Mouse (Mus musculus) layer of hippocampus, adult 2 months (tissue): ENCODE data around the gene Phkg2. TPM values are rescaled to one million over a fixed set of nuclear protein-coding genes. Genes with fewer than 3 reads are reported as not detected.
A peak's percentile ranks its signal among the peaks of the same experiment; 100 is the strongest.

Experiments used
- DNase-seq, 2 experiments: peaks; one replicate each; pipeline ENCODE4 v3.0.0; 2022; ENCODE audit warnings: low spot score in 2 of 2
- H3K27ac ChIP-seq: fragments of 200-600 bp; 2 replicates; pipeline ENCODE4 v1.8.1; 2022
- H3K4me3 ChIP-seq: fragments of 200-600 bp; 2 replicates; pipeline ENCODE4 v1.8.1; 2022; ENCODE audit warnings: mild to moderate bottlenecking
- CTCF ChIP-seq: fragments of 200-600 bp; conservative IDR thresholded peaks from 2 replicates; pipeline ENCODE4 v1.8.1; 2022; ENCODE audit warnings: antibody characterized with exemption, mild to moderate bottlenecking, moderate library complexity
- long read RNA-seq, 2 experiments: library from polyadenylated mRNA; stranded (forward); transcript quantifications; one replicate each; pipeline ENCODE4 v2.0.0; 2021; ENCODE audit warnings: borderline mapping rate in 2 of 2
- total RNA-seq, 2 experiments: library from RNA; stranded (reverse); gene quantifications; 2 replicates each; pipeline ENCODE4 v1.2.3; 2021

Gene Phkg2
- total RNA-seq: 10 to 100 TPM; 80.4 to 84.2 TPM
- long read RNA-seq, experiment 1, transcript Phkg2-201 (10 exons, 1,570 nt): major isoform, 6 of 19 reads
- long read RNA-seq, experiment 1, partial matches to known transcripts: 2 of 19 reads
- long read RNA-seq, experiment 1, other reads (novel, unspliced or antisense): 10 of 19 reads
- long read RNA-seq, experiment 2, transcript Phkg2-201 (10 exons, 1,570 nt): major isoform, 26 of 45 reads
- long read RNA-seq, experiment 2, partial matches to known transcripts: 2 of 45 reads
- long read RNA-seq, experiment 2, other reads (novel, unspliced or antisense): 10 of 45 reads

GRCm38 (mm10) chr7:127572895-127573471, at the start of gene Phkg2:
TSS of gene Phkg2 (plus strand) at chr7:127573340.
- Histone ChIP-seq H3K4me3 (peak within 1 kb of the TSS; percentile 87), H3K27ac (peak within 1 kb of the TSS; percentile 94)
- TF ChIP-seq CTCF: peak; percentile 36; the same call in 1 of the 2 replicates
- DNase-seq: peak; percentile 86 to 97

GRCm38 (mm10) chr7:127541671-127542070, 31.5 kb upstream of the Phkg2 start:
- no peak for TF ChIP-seq CTCF
- Histone ChIP-seq H3K4me3 (no peak overlapping the region), H3K27ac (no peak overlapping the region)
- no peak for DNase-seq

GRCm38 (mm10) chr7:127549116-127549835, 23.9 kb upstream of the Phkg2 start:
- H3K4me3 ChIP-seq: no peak overlapping the region
- DNase-seq: peak in 1 of 2 experiments; percentile 33
- no peak for TF ChIP-seq CTCF
- peak overlapping the region; percentile 39; the same call in 1 of the 2 replicates for H3K27ac ChIP-seq

- TF ChIP-seq CTCF: no peak
- DNase-seq: no peak
- Histone ChIP-seq H3K4me3 (no peak overlapping the region), H3K27ac (no peak overlapping the region)
Observed at GRCm38 (mm10) chr7:127551558-127551957, 21.6 kb upstream of the Phkg2 start.

GRCm38 (mm10) chr7:127560580-127560979, 12.6 kb upstream of the Phkg2 start:
- H3K27ac ChIP-seq: no peak overlapping the region
- no peak for TF ChIP-seq CTCF
- DNase-seq: no peak
- H3K4me3 ChIP-seq: no peak overlapping the region

GRCm38 (mm10) chr7:127561340-127561858, 11.7 kb upstream of the Phkg2 start, which contains the start of gene Tmem265:
TSS of gene Tmem265 (plus strand) at chr7:127561390.
- no peak for TF ChIP-seq CTCF
- DNase-seq: no peak
- Histone ChIP-seq H3K27ac (no peak within 1 kb of the TSS), H3K4me3 (no peak within 1 kb of the TSS)

- Histone ChIP-seq H3K27ac (no peak overlapping the region), H3K4me3 (no peak overlapping the region)
- no peak for DNase-seq
- TF ChIP-seq CTCF: peak; percentile 25; the same call in 1 of the 2 replicates
Observed at GRCm38 (mm10) chr7:127564381-127565150, 8.6 kb upstream of the Phkg2 start.

GRCm38 (mm10) chr7:127573503-127574008, 416 bp downstream of the Phkg2 start:
- peak overlapping the region; percentile 87 for H3K4me3 ChIP-seq
- TF ChIP-seq CTCF: no peak
- peak overlapping the region; percentile 94 for H3K27ac ChIP-seq
- no peak for DNase-seq

GRCm38 (mm10) chr7:127574115-127574514, 975 bp downstream of the Phkg2 start:
- Histone ChIP-seq H3K4me3 (peak overlapping the region; percentile 87), H3K27ac (peak overlapping the region; percentile 94)
- DNase-seq: no peak
- TF ChIP-seq CTCF: no peak

GRCm38 (mm10) chr7:127583260-127583659, 10.1 kb downstream of the Phkg2 start:
- no peak for DNase-seq
- H3K4me3 ChIP-seq: no peak overlapping the region
- no peak for TF ChIP-seq CTCF
- H3K27ac ChIP-seq: no peak overlapping the region

- no peak overlapping the region for H3K27ac ChIP-seq
- no peak for TF ChIP-seq CTCF
- DNase-seq: no peak
- H3K4me3 ChIP-seq: no peak overlapping the region
Observed at GRCm38 (mm10) chr7:127585031-127585430, 11.9 kb downstream of the Phkg2 start.

GRCm38 (mm10) chr7:127586149-127586548, 13.0 kb downstream of the Phkg2 start:
- Histone ChIP-seq H3K27ac (no peak overlapping the region), H3K4me3 (no peak overlapping the region)
- no peak for TF ChIP-seq CTCF
- no peak for DNase-seq
